Mouse (Mus musculus): ENCODE results near the gene Slc25a13. TPM values are rescaled to one million over a fixed set of nuclear protein-coding genes. Genes with fewer than 3 reads are reported as not detected.
A peak's percentile ranks its signal among the peaks of the same experiment; 100 is the strongest.

Gene Slc25a13
- total RNA-seq, 2 experiments from 2014 or later = 3.4 to 3.7 TPM

DNA sequence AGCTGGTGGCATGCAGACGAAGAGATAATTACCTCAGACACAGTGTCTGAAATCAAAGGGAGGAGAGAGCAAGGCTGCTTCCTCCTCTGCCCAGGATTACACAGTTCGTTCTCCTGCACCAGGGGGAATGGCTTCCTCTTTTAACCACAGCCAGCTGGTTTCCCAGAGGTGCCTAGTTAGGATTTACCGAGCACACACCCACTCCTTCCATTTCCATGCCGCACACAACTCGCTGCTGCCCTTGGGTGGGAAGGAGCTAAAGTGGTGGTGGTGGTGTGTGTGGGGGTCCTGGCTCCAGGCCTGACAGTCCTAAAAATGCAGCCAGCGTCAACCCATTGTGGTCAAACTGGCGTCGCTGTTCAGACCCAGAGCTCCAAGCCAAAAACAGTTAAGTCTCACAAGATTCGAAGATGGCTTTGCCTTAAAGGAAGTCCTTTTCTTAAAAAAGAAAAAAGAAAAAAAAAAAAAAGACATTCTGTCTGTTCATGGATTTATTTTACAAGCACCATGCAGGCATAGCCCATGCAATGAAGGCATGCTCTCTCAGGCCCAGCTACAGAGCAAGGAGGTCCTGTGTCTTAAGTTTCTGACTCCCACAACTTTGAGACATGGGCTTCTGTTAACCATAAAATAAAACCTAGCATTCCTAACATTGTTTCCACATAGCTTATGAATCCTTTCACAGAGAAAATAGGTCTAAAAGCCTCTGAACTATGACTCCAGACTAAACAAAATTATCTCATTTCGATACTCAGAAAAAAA lies 104.0 kb downstream of the Slc25a13 start:
- no peak overlapping the region for H3K27ac ChIP-seq
- no peak for DNase-seq (ENCODE audit: low spot score in 2 of 2)
- TF ChIP-seq CTCF (conservative IDR thresholded peaks at IDR 0.05) = no peak
- H3K4me3 ChIP-seq = no peak overlapping the region

DNA sequence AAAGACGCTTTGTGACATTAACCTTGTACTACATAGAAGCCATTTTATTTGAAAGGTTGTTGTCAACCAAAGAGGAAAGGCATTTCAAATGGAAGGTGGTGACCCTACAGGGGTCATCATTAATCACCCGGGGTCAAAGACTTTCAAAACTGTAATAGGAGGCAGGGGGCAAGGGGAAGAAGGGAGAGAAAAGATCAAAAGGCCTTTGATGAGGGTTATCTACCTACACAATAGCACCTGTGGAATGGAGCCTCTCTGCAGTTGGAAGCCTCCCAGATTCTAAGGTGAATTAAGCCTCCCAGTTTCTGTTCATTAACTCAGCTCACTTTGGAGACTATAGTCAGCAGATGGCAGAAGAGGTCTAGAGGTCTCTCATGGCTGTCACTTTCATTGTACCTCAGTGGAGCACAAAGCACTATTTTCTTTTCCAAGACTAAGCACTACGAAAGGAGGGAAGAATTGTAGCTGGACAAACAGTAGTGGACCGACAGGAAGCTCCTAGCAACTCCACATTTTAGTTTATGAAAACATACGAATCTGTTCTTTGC lies 109.5 kb downstream of the Slc25a13 start:
- Histone ChIP-seq H3K4me3 (no peak overlapping the region), H3K27ac (no peak overlapping the region)
- TF ChIP-seq CTCF (conservative IDR thresholded peaks at IDR 0.05) = peak; percentile 65
- no peak for DNase-seq (ENCODE audit: low spot score in 2 of 2)

DNA sequence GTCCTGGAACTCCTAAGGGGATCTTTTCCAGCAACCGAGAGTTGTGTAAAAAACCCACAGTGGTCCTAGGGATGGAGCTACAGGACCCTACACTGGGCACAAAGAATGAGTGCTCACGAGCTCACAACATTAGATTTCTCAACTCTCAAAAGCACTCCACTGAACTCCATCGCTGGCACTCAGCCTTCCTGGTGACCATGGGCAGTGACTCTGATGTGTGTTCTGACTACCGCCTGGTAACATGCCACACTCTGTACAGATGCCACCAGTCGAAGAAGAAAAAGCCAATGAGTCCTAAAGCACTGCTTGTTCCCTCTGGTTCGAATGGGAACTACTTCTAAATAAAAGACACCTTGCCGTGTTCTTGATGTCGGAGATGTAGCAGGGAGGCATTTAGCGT lies 111.4 kb downstream of the Slc25a13 start:
- H3K27ac ChIP-seq = no peak overlapping the region
- no peak for DNase-seq (ENCODE audit: low spot score in 2 of 2)
- H3K4me3 ChIP-seq = no peak overlapping the region
- no peak for TF ChIP-seq CTCF (conservative IDR thresholded peaks at IDR 0.05)

GRCm38 (mm10) chr6:6103469-6103868 lies 113.5 kb downstream of the Slc25a13 start:
- no peak for TF ChIP-seq CTCF (conservative IDR thresholded peaks at IDR 0.05)
- Histone ChIP-seq H3K4me3 (no peak overlapping the region), H3K27ac (no peak overlapping the region)
- no peak for DNase-seq (ENCODE audit: low spot score in 2 of 2)

DNA sequence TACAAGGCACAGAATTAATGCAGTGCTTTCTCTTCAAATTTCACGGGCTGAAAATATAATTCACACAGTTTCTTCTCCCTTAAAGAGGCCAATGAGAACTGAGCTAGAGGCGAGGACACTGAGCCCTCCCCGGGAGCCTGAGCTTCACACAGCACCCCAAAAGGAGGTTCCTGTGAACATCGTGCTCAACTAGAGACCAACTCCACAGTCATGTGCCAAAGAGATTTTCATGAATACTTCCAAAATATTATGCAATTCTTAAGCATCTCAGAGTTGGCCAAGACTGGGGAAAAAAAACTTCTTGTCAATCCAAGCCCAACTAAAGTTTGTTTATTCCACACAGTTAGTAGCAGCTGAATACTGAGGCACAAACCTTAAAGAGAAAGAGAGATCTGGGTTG lies 115.4 kb downstream of the Slc25a13 start:
- no peak overlapping the region for H3K4me3 ChIP-seq
- no peak overlapping the region for H3K27ac ChIP-seq
- no peak for TF ChIP-seq CTCF (conservative IDR thresholded peaks at IDR 0.05)
- peak in 1 of 2 experiments; percentile 22 for DNase-seq (ENCODE audit: low spot score in 2 of 2)

DNA sequence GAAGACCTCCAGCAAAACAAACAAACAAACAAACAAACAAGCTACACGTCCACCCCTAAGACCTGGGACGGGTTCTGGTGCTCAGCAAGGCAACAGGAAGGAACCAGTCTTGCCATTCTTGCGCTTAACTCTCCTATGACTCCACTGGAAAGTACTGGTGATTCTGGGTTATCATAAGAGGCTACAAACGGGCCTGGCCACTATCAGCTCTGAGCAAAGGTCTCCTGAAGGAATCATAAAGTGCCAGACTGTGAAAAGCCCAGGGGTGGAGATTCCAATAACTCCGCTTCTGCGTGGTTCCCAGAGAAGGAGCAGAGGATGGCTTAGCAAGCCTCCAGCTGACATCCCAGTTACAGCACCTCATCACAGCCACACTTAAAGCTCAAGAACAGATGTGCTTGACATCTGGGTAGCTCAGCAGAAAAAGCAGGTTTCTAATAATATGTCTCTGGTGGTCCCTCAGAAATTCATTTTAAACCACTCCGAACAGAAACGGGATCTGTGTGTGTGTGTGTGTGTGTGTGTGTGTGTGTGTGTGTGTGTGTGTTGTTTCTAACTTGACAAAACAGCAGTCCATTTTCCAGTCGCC lies 116.0 kb downstream of the Slc25a13 start:
- TF ChIP-seq CTCF (conservative IDR thresholded peaks at IDR 0.05) = no peak
- H3K4me3 ChIP-seq = no peak overlapping the region
- H3K27ac ChIP-seq = no peak overlapping the region
- no peak for DNase-seq (ENCODE audit: low spot score in 2 of 2)

- H3K27ac ChIP-seq = no peak overlapping the region
- H3K4me3 ChIP-seq = no peak overlapping the region
- no peak for DNase-seq (ENCODE audit: low spot score in 2 of 2)
- TF ChIP-seq CTCF (conservative IDR thresholded peaks at IDR 0.05) = no peak
Measured at GRCm38 (mm10) chr6:6093978-6094377, 123.0 kb downstream of the Slc25a13 start.

DNA sequence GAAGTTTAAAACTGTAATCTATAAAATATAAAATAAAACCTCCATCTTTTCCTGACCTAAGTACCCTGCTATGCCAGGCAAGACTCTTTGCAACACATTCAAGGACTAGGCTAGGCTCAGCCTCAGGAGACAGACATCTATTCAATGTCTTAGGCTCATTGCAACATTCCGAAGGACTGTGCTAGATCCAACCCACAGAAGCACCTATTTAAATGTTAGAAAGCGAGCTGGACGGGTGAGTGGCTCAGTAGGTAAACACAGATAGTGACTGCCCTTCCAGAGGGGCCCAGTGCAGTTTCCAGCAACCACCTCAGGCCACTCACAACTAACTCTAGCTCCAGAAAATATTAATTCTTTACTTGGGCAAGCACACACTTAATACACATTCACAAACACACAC lies 123.5 kb downstream of the Slc25a13 start:
- TF ChIP-seq CTCF (conservative IDR thresholded peaks at IDR 0.05) = no peak
- no peak for DNase-seq (ENCODE audit: low spot score in 2 of 2)
- Histone ChIP-seq H3K27ac (no peak overlapping the region), H3K4me3 (no peak overlapping the region)

DNA sequence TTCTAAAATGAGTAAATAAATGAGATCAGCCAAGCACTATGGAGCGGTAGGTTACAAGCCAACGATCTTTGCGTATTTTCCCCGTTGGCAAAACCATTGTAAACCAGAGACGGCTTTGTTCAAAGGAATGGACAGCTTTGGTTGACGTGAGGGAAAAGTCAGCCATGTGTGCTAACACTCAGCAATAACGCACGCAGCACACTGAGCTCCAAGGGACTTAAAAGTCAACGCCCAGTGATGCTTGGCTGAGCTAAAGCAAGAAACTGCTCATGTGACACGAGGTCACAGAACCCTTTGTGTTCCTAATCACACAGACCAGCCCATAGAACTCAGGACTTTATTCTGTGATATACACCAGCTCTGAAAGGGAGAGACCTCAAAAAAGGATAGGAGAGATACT lies 124.5 kb downstream of the Slc25a13 start:
- Histone ChIP-seq H3K27ac (no peak overlapping the region), H3K4me3 (no peak overlapping the region)
- TF ChIP-seq CTCF (conservative IDR thresholded peaks at IDR 0.05) = no peak
- DNase-seq (ENCODE audit: low spot score in 2 of 2) = no peak

DNA sequence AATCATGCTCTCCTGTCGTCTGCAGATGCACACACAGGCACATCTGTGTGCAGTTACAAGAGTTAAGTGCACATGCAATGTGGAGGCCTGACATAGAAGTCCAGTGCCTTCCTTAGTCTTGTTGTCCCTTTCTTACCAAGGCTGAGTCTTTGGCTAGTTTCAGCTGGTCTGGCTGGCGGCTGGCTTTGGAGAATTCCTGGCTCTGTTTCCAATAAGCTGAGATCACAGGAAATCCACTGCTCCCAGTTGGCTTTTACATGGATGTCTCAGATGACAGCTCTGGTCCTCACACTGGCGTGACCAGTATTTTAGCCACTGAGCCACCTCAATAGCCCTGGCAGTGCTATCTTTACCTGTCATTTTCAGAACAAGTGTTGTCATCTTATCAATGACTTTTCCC lies 126.0 kb downstream of the Slc25a13 start:
- H3K27ac ChIP-seq = no peak overlapping the region
- H3K4me3 ChIP-seq = no peak overlapping the region
- DNase-seq (ENCODE audit: low spot score in 2 of 2) = no peak
- TF ChIP-seq CTCF (conservative IDR thresholded peaks at IDR 0.05) = no peak

GRCm38 (mm10) chr6:6088151-6088550 lies 128.8 kb downstream of the Slc25a13 start:
- Histone ChIP-seq H3K4me3 (no peak overlapping the region), H3K27ac (no peak overlapping the region)
- peak; percentile 62 to 68 for DNase-seq (ENCODE audit: low spot score in 2 of 2)
- no peak for TF ChIP-seq CTCF (conservative IDR thresholded peaks at IDR 0.05)

DNA sequence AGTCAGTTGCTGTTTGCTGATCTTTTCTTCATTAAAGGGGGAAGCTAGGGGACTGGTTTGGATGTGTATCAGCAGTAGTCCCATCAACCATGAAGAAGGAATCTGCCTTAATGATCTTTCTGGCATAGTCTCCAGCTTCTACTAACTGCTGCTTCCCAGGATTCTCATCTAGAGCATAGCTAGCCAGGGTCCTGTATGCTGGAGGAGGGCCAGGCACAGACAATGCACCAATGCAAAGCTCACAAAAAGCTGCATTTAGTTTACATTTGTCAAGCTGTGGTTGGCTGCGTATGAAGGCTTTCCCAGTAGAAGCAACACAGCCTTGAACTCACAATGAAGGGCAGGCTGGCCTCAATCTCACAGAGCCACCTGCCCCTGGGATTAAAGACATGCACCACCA lies 136.5 kb downstream of the Slc25a13 start:
- no peak for DNase-seq (ENCODE audit: low spot score in 2 of 2)
- TF ChIP-seq CTCF (conservative IDR thresholded peaks at IDR 0.05) = no peak
- Histone ChIP-seq H3K4me3 (no peak overlapping the region), H3K27ac (no peak overlapping the region)

DNA sequence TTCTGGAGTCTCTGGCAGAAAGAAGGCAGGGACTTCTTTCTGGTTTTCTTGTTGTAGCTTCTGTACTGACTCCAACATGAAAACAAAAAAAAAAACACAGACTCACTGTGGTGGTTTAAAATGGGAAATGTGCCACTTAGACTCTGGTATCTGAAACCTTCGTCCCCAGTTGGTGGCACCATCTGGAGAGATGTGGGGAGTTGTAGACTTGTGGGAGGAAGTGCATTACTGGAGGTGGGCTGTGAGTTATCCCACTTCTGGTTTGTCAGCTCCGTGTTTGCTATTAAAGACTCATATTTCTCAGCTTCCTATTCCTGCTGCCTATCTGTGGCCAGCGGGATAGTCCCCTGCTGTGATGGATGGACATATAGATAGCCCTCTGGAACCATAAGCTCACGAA lies 139.7 kb downstream of the Slc25a13 start:
- Histone ChIP-seq H3K27ac (no peak overlapping the region), H3K4me3 (no peak overlapping the region)
- DNase-seq (ENCODE audit: low spot score in 2 of 2) = no peak
- no peak for TF ChIP-seq CTCF (conservative IDR thresholded peaks at IDR 0.05)

- TF ChIP-seq CTCF (conservative IDR thresholded peaks at IDR 0.05) = no peak
- DNase-seq (ENCODE audit: low spot score in 2 of 2) = no peak
- no peak overlapping the region for H3K27ac ChIP-seq
- H3K4me3 ChIP-seq = no peak overlapping the region
Measured at GRCm38 (mm10) chr6:6075940-6076447, 141.0 kb downstream of the Slc25a13 start.
